Mouse (Mus musculus): ENCODE measurements around the gene Fezf2.

The Fezf2 gene

GRCm38 (mm10) chr14:12348089-12348488 is at the start of gene Fezf2:
Fezf2 (minus strand) TSS chr14:12348189.
- DNase-seq = no peak

GRCm38 (mm10) chr14:12397561-12397960 is 49.6 kb upstream of the Fezf2 start:
- no peak for DNase-seq

- no peak for DNase-seq
Measured at GRCm38 (mm10) chr14:12394318-12394717, 46.3 kb upstream of the Fezf2 start.

GRCm38 (mm10) chr14:12393271-12393861 is 45.4 kb upstream of the Fezf2 start:
- DNase-seq = peak; percentile 50 to 64

GRCm38 (mm10) chr14:12391167-12391566 is 43.2 kb upstream of the Fezf2 start:
- DNase-seq = no peak

- DNase-seq = peak; percentile 76 to 81
Measured at GRCm38 (mm10) chr14:12388806-12389436, 40.9 kb upstream of the Fezf2 start.

- DNase-seq = no peak
Measured at GRCm38 (mm10) chr14:12388192-12388795, 40.3 kb upstream of the Fezf2 start.

GRCm38 (mm10) chr14:12387176-12387575 is 39.2 kb upstream of the Fezf2 start:
- no peak for DNase-seq

GRCm38 (mm10) chr14:12377883-12378282 is 29.9 kb upstream of the Fezf2 start:
- no peak for DNase-seq

GRCm38 (mm10) chr14:12377289-12377688 is 29.3 kb upstream of the Fezf2 start:
- DNase-seq = no peak

GRCm38 (mm10) chr14:12375451-12375850 is 27.5 kb upstream of the Fezf2 start:
- no peak for DNase-seq

GRCm38 (mm10) chr14:12350271-12350916 is 2.4 kb upstream of the Fezf2 start:
- DNase-seq = no peak

- no peak for DNase-seq
Measured at GRCm38 (mm10) chr14:12349334-12350090, 1.5 kb upstream of the Fezf2 start.

- no peak for DNase-seq
Measured at GRCm38 (mm10) chr14:12346865-12347600, 956 bp downstream of the Fezf2 start.

GRCm38 (mm10) chr14:12346011-12346864 is 1.8 kb downstream of the Fezf2 start:
- DNase-seq = no peak

- no peak for DNase-seq
Measured at GRCm38 (mm10) chr14:12345241-12345921, 2.6 kb downstream of the Fezf2 start.

GRCm38 (mm10) chr14:12344746-12345240 is 3.2 kb downstream of the Fezf2 start:
- no peak for DNase-seq

GRCm38 (mm10) chr14:12344061-12344745 is 3.8 kb downstream of the Fezf2 start:
- no peak for DNase-seq

- DNase-seq = no peak
Measured at GRCm38 (mm10) chr14:12343451-12343941, 4.5 kb downstream of the Fezf2 start.
